Mouse (Mus musculus) thymus, adult 2 months (tissue): ENCODE measurements around the gene Scn3b.

Experiments
- CTCF ChIP-seq: fragments of 200-500 bp; IDR thresholded peaks from 2 replicates; pipeline ENCODE4 v1.5.1; 2012; ENCODE audit warnings: mild to moderate bottlenecking, control low read depth, low read length, moderate library complexity, borderline replicate concordance; ENCODE audit not compliant: control insufficient read depth, poor library complexity, insufficient read depth; ENCODE audit errors: extremely low read depth
- POLR2A ChIP-seq: fragments of 200-500 bp; IDR thresholded peaks from 2 replicates; pipeline ENCODE4 v1.6.1; 2012; ENCODE audit warnings: mild to moderate bottlenecking, low read length, control low read depth, moderate library complexity; ENCODE audit not compliant: control insufficient read depth, poor library complexity, insufficient read depth; ENCODE audit errors: extremely low read depth

GRCm38 (mm10) chr9:40311813-40312212 is 42.8 kb downstream of the Scn3b start:
- TF ChIP-seq CTCF, result no peak
- TF ChIP-seq POLR2A, result no peak
